Mouse (Mus musculus): Measurements from ENCODE around the gene Galnt17.

Galnt17 gene

DNA sequence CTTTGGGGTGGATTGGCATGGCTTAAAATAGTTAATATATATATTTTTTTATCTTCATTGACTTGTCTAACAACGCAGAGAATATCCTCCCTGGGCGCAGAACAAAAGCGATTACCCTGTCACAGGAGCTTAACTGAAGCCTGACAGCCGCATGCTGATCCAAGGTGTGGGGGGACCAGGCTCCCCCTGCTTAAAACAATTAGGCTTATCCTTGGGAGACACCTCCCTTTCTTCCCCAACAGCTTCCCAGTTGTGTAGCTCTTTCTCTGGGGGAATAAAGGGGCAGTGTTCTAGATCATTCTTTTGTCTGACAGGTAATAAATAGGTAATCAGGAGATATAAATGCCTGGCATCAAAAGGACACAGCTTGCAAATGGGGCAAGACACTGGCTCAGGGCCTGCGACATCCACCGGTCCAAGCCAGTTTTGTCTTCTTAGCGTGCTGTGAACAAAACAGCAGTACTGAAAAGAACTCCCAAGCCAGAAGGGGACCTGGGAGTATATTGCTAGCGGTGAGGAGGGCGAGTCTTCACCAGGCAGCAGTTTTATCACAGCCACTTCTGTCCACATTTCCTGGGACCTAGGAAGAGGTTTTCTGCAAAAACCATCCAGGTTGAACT lies 288.8 kb downstream of the Galnt17 start:
- peak; percentile 31 to 39 for DNase-seq

DNA sequence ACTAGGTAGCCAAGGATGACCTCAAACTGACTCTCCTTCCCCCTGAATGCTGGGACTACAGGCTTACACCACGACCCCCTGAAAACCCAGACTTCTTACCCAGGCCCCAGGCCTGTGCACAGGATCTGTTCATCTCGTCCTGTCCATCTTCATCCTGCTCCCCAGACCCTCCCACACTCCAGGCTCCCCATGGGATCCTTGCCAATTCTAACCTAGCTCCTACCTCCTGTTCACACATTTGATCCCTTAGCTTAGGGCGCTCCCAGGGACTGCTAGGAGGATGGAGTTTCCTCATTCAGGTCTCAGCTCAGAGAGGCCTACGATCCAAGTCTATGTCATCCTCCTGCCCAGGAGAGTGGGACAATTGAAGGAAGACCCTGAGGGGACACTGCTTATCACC lies 292.2 kb downstream of the Galnt17 start:
- no peak for DNase-seq

DNA sequence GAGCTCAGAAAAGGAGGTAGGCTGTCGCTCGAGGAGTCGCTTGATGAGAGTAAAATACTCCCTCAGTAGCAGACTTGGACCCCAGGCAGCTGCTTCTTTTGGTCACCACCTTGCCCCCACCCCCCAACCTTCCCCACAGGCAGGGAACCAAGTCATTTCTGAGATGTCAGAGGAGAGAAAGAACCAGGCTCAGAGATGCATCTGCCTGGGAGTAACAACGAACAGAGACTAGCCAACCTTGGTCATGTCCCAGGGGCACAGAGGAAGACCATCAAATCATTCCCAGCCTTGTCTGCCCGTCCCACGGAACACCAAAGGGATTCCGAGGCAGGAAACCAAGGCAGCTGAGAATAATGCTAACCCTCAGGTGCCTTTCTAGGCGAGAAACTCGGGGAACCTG lies 293.0 kb downstream of the Galnt17 start:
- DNase-seq: no peak

DNA sequence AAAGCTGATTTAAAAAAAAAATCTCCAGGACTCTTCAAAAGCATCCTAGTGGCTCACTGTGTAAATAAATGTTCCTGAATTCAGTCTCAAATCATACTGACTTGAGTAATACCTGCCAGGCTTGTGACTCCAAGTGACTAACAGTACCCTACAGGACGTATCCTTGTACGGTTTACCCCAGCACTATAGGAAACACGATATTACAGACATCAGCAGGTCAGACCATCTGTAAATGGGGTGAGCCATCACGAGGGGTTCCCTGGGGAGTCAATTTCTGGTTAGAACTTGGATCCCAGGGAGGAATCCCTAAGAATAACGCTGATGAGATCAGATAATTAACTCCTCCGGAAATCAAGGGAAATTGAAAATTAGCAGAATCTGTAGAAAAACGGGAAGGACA lies 294.5 kb downstream of the Galnt17 start:
- DNase-seq: no peak

DNA sequence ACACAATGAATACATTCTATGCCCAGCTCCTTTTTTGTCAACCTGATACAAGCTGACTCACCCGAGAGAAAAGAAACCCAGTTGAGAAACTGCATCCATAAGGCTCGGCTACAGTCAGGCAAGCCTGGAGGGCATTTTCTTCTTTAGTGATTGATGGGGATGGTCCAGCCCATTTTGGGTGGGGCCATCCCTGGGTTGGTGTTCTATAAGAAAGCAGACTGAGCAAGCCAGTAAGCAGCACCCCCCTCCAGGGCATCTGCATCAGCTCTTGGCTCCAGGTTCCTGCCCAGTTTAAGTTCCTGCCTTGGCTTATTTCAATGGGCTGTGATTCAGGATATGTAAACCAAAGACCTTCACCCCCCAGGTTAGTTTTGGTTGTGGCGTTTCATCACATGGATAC lies 295.2 kb downstream of the Galnt17 start:
- DNase-seq: no peak

DNA sequence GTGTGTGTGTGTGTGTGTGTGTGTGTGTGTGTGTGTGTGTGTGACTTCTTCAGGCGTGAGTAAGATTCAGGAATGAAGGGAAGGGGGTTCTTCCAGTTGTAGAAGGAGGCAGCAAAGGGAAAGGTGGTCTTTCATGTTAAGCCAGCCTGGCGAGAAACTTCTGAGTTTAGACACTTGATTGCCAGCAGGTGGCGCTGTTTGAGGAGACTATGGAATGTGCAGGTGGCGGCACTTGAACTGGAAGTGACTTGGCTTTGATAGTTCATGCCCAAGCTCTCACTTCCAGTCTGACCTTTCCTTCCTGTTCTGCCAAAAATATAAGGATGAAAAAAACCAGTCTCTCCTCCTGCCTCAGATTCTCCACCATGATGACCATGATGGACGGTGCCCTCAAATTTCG lies 298.8 kb downstream of the Galnt17 start:
- peak; percentile 63 to 66 for DNase-seq

DNA sequence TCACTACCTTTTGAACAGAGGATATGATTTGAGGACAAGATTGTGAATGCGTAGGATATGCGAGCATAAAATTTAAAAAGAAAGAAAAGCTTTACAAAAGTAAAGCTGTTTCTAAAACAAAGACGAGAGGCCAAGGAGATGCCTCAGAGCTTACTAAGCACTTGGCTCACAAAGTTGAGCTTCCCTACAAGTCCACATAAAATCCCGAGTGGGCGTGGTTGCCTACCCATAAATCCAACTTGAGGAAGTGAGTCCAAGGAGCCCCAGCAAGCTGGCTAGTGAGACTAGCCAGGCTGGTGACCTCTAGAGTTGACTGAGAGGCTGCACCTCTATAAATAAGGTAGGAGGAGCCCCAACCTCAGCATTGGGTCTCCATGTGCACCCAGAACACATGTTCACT lies 299.8 kb downstream of the Galnt17 start:
- DNase-seq: peak; percentile 13 to 17

DNA sequence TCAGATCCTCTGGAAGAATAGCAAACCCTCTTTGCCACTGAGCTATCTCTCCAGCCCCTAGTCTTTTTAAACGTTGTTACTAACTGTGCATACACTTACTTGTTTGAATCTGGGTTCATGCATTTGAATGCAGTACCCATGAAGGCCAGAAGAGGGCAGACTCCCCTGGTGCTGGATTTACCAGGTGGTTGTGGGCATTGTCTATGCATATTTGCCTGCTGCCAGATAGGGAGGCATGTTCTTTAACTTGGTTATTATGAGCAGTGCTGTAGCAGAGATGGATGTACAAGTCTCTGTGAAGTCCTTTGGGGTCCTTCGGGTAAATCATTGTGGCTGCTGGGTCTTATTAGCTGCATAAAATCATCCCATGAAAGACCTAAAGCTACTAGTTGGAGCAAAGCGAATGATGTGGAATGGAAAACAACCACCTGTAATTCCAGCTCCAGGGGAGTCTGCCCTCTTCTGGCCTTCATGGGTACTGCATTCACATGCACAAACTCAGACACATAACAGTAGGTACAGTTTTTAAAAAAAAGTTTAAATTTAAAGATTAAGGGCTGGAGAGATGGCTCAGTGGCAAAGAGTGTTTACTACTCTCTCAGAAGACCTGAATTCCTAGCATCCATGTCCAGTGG lies 300.3 kb downstream of the Galnt17 start:
- DNase-seq: peak; percentile 81 to 87

DNA sequence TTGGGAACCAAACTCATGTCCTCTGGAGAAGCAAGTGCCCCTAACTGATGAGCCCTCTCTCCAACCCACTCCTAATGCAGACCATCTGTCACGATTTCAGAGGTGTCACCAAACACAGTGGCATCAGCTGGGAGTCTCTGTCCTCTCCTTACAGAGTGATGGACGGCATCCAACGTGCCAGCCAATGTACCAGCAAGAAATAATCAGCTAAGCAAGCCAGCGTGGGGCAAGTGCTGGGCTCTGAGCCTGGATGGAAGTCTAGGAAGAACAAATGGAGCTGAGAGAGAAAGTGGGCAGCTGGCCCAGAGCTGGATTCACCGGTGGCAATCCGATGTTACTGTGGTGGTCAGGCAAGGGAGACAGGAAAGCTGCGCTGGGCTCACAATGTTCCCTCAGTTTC lies 301.1 kb downstream of the Galnt17 start:
- peak; percentile 97 to 99 for DNase-seq

DNA sequence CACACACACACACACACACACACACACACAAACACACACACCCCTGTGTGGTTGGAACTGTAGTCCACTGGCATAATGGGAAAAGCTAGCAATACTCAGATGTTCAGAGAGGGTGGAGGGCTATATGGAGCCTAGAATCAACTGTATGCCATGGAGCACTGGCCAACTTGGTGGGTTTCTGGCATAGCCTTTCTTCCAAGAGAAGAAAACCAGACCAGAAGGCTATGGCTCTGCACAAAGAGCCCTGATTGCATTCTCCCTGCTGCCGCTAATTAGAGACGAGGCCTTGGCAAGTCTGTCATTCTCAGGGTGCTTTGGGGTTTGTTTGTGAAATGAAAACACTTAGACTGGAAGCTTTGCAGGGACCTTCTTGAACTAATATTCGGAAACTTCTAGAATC lies 301.8 kb downstream of the Galnt17 start:
- DNase-seq: peak; percentile 86 to 91

DNA sequence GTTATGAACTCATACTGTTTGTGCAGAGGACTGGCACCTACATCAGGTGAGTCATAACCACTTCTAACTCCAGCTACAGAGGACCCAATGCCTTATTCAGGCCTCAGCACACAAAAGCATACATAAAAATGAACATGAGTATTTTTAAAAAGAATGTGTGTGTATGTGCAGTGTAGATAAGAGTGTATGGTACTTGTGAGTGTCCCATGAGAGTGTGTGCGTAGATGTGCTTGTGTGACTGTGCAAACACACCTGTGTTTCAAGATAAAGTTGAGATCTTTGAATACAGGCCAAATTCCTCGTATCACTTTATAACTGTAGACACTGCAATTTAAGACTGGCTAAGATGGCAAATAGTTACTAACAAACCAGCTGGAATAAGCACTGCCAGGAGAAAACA lies 307.7 kb downstream of the Galnt17 start:
- no peak for DNase-seq

DNA sequence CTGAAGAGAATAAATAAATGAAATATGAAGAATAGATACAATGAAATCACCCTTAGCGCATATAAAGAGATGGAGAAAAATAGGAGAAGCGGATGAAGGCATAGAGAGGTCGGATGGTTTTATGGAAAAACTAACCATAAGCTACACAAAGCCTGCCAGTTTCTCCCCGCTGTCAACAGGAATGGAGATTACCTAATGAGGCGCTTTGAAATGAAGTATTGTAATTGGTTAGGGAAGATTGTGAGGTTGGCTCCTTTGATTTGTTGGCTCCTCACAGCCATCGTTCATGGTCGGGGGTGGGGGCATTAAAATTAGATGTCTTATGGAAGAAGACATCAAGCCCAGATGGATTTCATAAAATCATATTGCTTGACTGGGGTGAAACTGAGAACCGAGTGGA lies 329.0 kb downstream of the Galnt17 start:
- DNase-seq: peak; percentile 39 to 56

DNA sequence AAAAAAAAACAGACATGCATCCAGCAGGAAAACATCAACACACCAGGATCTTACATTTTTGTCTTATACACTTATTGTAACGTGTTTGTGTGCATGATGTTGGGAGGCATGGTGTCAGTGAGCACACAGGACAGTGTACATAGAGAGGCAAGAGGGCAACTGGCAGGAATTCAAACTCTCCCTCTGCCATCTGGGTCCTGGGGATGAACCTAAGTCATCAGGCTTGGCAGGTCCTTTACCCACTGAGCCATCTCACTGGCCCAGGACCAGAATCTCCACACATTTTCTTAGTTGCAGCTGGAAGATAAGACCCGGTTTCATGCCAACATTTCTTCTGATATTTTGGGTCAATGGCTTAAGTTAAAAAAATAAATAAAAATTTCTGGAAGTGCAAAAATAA lies 329.4 kb downstream of the Galnt17 start:
- DNase-seq: peak; percentile 91 to 92

DNA sequence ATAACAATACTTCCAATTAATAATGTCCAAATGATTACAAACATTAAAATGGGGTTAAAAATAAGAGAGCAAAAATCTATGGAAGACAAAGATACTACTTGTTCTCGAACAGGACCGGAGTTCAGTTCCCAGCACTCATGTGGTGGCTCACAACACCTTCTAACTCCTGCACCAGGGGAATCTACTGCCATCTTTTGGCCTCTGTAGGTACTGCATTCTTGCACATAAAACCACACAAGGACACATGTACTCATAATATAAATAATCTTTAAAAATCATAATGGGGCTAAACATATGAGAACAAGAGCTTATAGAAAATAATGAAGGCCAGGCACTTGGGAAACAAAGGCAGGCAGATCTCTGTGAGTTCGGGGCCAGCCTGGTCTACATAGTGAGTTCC lies 330.3 kb downstream of the Galnt17 start:
- DNase-seq: no peak

DNA sequence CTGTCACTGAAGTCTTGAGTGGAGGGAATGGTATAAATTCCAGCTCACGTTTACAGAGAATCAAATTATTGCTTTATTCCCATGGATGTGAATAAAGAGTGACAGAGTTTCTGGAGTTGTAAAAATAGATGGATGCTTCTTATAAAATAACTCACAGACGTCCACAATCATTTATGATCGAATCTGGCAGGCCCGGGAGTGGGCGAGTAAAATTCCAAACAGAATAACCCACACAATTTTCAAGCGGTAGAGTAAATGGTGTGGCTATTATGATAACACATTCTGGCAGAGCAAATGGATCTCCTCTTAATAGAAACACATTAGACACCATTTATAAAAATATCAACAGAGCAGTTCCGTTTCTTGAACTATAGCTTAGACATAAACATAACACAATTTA lies 355.9 kb downstream of the Galnt17 start:
- no peak for DNase-seq

DNA sequence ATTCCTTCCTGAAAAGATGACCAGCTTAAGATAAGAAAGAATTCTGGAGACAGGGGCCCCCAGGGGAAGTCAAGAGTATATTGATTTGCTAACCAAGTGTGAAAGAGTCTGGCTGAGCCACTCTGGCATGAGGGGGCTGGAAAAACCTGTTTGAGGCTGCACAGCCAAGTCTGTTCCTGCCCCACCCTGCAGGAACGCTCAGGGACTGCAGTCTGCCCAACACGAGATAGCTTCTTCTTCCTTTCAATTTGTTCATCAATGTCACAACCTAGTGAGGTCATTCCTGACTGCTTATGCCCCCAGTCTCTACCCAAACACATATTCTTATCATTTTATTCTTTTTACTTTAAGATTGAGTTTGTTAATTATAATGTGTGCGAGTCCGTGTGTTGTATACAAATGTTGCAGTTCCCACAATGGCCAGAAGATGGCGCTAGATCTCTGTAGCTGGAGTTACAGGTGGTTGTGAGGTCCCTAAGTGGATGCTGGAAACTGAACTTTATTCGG lies 357.4 kb downstream of the Galnt17 start:
- DNase-seq: peak; percentile 42 to 52

DNA sequence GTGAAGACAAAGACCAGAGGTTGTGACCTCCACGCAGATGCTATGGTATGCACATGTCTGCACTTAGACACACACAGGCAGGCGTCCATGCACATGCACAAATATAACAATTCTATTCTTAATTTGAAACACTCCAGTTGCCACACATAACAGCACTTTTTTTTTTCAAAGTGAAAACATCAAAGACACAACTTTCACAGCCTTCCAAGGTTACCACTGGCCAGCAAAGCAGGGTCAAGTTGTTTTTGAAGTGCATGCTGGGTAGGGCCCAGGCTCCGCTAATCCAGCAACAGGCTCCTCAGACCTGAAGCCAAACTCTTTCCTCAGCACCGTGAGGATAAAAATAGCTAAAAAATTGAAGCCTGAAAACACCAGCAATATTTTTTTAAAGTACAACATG lies 357.9 kb downstream of the Galnt17 start:
- DNase-seq: no peak

DNA sequence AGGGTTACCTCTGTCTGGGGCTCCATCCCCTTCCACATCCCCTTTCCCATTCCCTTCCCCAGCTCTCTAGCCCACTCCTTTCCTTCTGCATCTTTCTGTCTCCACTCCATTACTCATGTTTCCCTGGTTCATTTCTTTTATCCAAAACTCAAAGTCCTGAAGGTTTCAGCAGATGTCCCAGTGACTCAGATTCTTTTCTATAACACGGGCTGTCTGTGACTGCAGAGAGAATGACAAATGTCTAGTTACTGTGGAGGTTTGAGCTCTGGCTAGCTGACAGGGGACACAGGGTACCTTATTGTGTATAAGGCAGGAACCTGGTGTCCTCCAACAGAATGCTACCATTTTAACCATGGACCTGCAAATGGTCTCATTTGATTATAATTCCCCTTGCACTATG lies 358.6 kb downstream of the Galnt17 start:
- no peak for DNase-seq

DNA sequence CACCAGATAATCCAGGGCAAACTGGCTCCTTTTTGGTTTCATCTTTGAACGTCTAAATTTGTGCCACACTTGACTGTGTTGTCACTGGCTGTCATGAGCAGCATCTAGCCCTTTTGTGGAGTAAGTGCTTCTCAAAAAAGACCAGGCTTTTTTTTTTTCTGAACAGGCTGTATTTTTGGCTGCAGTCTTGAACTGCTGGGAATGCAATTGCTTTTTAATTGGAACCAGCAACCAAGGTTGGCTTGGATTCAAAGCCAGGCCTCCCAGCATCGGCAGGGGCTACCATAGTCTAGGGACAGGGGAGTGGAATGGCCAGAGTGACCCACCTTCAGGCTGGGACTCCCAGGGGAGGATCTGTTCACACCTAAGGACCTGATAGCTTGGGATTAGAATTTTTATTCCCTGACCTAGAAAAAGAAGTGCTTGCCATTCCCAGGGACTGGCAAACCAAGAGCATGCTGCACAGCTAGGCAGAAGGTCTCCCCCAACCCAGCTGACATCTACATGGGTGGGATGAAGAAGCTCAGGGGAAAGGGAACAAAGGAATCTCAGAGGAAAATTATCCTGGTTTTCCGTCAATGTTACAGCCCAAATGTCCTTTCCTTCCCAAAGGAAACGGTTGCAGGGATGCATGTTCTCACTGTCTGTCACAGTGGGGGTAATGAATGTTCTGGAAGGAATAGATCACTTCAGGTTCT lies 369.2 kb downstream of the Galnt17 start:
- peak; percentile 94 to 96 for DNase-seq

DNA sequence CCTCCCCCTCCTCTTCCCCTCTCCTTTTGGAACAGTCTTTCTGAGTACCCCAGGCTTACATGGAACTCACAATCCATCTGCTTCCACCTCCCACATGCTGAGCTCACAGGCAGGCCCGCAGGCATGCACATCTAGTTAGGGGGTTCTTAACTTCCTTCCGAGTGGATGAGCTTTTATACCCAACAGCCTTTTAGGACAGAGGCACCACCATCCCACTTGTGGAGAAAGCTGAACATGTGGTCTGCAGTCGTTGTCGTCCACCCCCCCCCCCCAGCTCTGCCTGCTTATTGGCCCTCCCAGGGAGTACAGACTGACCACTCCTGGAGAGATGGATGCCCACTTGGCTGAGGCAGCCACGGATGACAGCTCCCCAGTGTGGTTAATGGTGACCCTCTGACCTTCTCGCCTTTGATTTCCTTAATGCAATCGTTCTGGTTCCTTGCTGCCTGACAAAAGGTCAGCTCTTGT lies 370.0 kb downstream of the Galnt17 start:
- peak; percentile 58 to 84 for DNase-seq

DNA sequence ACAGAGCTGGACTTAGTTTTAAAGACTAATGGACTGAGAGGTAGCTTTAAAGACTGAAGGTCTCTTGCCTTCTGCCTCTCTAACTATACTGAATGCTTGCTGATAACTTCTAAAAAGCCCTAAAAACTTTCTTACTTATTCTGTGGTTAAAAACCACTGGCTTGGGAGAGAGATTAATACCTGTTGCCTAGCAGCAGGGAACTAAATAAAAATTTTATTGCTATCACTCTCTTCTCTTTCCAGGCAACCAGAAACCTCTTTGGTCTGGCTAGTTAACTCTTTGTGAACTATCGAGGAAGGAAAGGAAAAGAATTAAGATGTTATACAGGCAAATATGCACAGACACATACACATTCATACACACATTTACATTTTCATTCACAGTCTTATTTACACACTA lies 377.3 kb downstream of the Galnt17 start:
- no peak for DNase-seq

DNA sequence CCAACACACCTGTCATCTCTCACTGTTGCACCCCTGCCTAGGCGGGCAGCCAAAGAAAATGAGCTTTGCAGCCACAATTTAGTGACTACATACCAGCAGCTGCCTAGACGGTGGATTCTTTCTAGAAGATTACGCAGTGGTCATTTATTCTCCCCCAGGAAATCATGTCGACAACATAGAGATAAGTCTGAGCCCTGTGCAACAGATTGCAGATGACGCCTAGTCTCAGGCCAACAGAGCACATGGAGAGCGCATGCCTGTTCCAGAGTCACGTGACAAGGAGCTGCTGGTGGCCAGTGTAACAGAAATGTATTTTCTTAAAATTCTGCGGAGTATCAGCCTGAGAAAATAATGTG lies 380.5 kb downstream of the Galnt17 start:
- no peak for DNase-seq

DNA sequence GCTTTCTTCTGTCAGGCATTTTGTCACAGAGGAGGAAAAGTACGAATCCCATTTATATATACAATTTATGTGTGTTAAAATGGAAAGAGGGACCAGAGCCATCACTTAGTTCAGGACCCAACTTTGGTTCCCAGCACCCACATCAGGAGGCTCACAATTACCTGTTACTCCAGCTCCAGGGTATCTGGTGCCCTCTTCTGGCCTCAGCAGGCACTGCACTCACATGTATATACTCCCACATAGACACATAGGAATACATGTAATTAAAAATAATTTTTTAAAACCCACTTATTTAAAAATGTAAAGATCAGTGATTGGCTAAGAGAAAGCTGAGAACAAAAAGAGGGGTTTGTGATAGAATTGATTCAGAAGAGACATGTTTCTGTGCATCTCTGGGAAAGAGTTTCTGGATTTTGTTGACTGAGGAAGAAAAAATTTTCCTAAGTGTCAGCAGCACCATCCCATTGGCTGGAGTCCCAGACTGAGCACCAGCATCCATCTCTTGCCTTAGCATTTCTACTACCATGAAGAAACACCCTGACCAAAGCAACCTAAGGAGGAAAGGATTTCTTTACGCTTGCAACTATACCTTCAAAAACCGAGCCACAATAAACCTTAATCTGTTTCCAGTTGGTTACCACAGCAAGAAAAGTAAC lies 381.0 kb downstream of the Galnt17 start:
- DNase-seq: no peak

DNA sequence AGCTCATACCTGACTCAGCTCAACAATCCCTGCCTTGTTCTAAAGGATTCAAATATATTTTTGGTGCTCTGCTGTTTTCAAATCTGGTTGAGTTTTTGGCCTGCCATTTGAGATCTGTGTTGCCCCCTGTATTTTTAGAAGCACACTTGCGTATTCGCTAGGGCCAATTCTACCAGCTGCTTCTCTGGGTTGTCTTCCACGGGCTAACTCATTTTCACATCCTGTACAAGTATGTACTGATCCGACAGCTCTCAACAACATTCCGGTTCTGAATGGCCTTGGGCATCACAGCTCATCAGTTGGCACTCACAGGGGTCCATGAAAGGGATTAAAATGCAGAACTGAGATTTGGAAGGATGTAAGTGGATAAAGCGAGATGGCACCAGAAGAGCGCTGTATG lies 382.6 kb downstream of the Galnt17 start:
- no peak for DNase-seq
